Mouse (Mus musculus): Measurements from ENCODE around the gene Zfp704. TPM values are rescaled to one million over a fixed set of nuclear protein-coding genes. Genes with fewer than 3 reads are reported as not detected.

Gene Zfp704
- total and polyA plus RNA-seq, 3 experiments = under 0.01 TPM; not detected in 2

- H3K36me3 ChIP-seq (ENCODE audit: control insufficient read depth in 1 of 2, insufficient read depth in 2 of 2, low read length in 2 of 2) = no peaks in the 10 kb centered on the region
- no peak for TF ChIP-seq RAD21 (IDR thresholded peaks at IDR 0.05; ENCODE audit: low read depth, low read length)
- no peak for TF ChIP-seq E2F4 (IDR thresholded peaks at IDR 0.05; ENCODE audit: borderline replicate concordance, low read depth, low read length)
- no peak for TF ChIP-seq BHLHE40 (IDR thresholded peaks at IDR 0.05; ENCODE audit: borderline replicate concordance, low read depth, low read length)
- TF ChIP-seq POLR2AphosphoS5 (IDR thresholded peaks at IDR 0.05; ENCODE audit: borderline replicate concordance, low read depth, low read length) = no peak
- TF ChIP-seq HCFC1 (IDR thresholded peaks at IDR 0.05; ENCODE audit: low read depth, low read length) = no peak
- no peak for TF ChIP-seq POLR2A (IDR thresholded peaks at IDR 0.05; ENCODE audit: control insufficient read depth in 1 of 2, insufficient read depth in 1 of 2, low read depth in 1 of 2, low read length in 2 of 2, poor library complexity in 1 of 2)
- no peak for TF ChIP-seq ZNF384 (IDR thresholded peaks at IDR 0.05; ENCODE audit: low read depth, low read length)
- TF ChIP-seq POLR2AphosphoS2 (IDR thresholded peaks at IDR 0.05; ENCODE audit: low read length) = no peak
- TF ChIP-seq ZMIZ1 (IDR thresholded peaks at IDR 0.05; ENCODE audit: low read depth, low read length) = no peak
- TF ChIP-seq MAX (IDR thresholded peaks at IDR 0.05; ENCODE audit: low read length) = no peak
- TF ChIP-seq ZC3H11A (IDR thresholded peaks at IDR 0.05; ENCODE audit: low read depth, low read length) = no peak
- TF ChIP-seq MAFK (IDR thresholded peaks at IDR 0.05; ENCODE audit: borderline replicate concordance, low read depth, low read length) = no peak
- no peak for TF ChIP-seq MYB (IDR thresholded peaks at IDR 0.05; ENCODE audit: low read depth, low read length)
- no peak for TF ChIP-seq NELFE (IDR thresholded peaks at IDR 0.05; ENCODE audit: low read depth, low read length)
- TF ChIP-seq MYC (IDR thresholded peaks at IDR 0.05; ENCODE audit: low read depth, low read length) = no peak
- no peak for TF ChIP-seq JUND (IDR thresholded peaks at IDR 0.05; ENCODE audit: low read depth, low read length)
- no peak for TF ChIP-seq CHD1 (IDR thresholded peaks at IDR 0.05; ENCODE audit: low read depth, low read length)
- TF ChIP-seq RCOR1 (IDR thresholded peaks at IDR 0.05; ENCODE audit: low read depth, low read length) = no peak
- no peak for TF ChIP-seq CTCF (IDR thresholded peaks at IDR 0.05 in 2 of 3, conservative IDR thresholded peaks at IDR 0.05 in 1 of 3; ENCODE audit: control insufficient read depth in 1 of 3, insufficient read depth in 1 of 3, low read depth in 2 of 3, low read length in 3 of 3, poor library complexity in 1 of 3, severe bottlenecking in 1 of 3)
- TF ChIP-seq SIN3A (IDR thresholded peaks at IDR 0.05; ENCODE audit: low read length) = no peak
- H3K79me2 ChIP-seq (ENCODE audit: control insufficient read depth, insufficient read depth, low read length, poor library complexity) = no peaks in the 10 kb centered on the region
- no peaks in the 10 kb centered on the region for H3K4me1 ChIP-seq (ENCODE audit: control insufficient read depth in 1 of 2, insufficient read depth in 2 of 2, low read length in 2 of 2)
- H3K27me3 ChIP-seq (ENCODE audit: control insufficient read depth in 1 of 2, insufficient read depth in 2 of 2, low read length in 2 of 2) = no peaks in the 10 kb centered on the region
- DNase-seq (ENCODE audit: low read depth, low spot score) = no peak
- no peaks in the 10 kb centered on the region for H3K9me3 ChIP-seq (replicated peaks; ENCODE audit: insufficient read depth, low read length)
- H3K4me3 ChIP-seq (ENCODE audit: control insufficient read depth in 1 of 2, insufficient read depth in 1 of 2, low read depth in 2 of 2, low read length in 2 of 2) = no peak overlapping the region
- no peak overlapping the region for H3K9ac ChIP-seq (ENCODE audit: control insufficient read depth, low read depth, low read length, poor library complexity, severe bottlenecking)
- H3K27ac ChIP-seq (ENCODE audit: control insufficient read depth, low read depth, low read length) = no peak overlapping the region
Observed at GRCm38 (mm10) chr3:9402836-9403235, 207.0 kb downstream of the Zfp704 start.

GRCm38 (mm10) chr3:9402345-9402744 lies 207.5 kb downstream of the Zfp704 start:
- Histone ChIP-seq H3K9me3 (replicated peaks; ENCODE audit: insufficient read depth, low read length) (no peaks in the 10 kb centered on the region), H3K79me2 (ENCODE audit: control insufficient read depth, insufficient read depth, low read length, poor library complexity) (no peaks in the 10 kb centered on the region), H3K4me3 (ENCODE audit: control insufficient read depth in 1 of 2, insufficient read depth in 1 of 2, low read depth in 2 of 2, low read length in 2 of 2) (no peak overlapping the region), H3K9ac (ENCODE audit: control insufficient read depth, low read depth, low read length, poor library complexity, severe bottlenecking) (no peak overlapping the region), H3K4me1 (ENCODE audit: control insufficient read depth in 1 of 2, insufficient read depth in 2 of 2, low read length in 2 of 2) (no peaks in the 10 kb centered on the region), H3K27me3 (ENCODE audit: control insufficient read depth in 1 of 2, insufficient read depth in 2 of 2, low read length in 2 of 2) (no peaks in the 10 kb centered on the region), H3K27ac (ENCODE audit: control insufficient read depth, low read depth, low read length) (no peak overlapping the region), H3K36me3 (ENCODE audit: control insufficient read depth in 1 of 2, insufficient read depth in 2 of 2, low read length in 2 of 2) (no peaks in the 10 kb centered on the region)
- DNase-seq (ENCODE audit: low read depth, low spot score) = no peak
- TF ChIP-seq MAFK (IDR thresholded peaks at IDR 0.05; ENCODE audit: borderline replicate concordance, low read depth, low read length) (no peak), GABPA (IDR thresholded peaks at IDR 0.05; ENCODE audit: low read depth, low read length) (no peak), CTCF (IDR thresholded peaks at IDR 0.05 in 2 of 3, conservative IDR thresholded peaks at IDR 0.05 in 1 of 3; ENCODE audit: control insufficient read depth in 1 of 3, insufficient read depth in 1 of 3, low read depth in 2 of 3, low read length in 3 of 3, poor library complexity in 1 of 3, severe bottlenecking in 1 of 3) (no peak), MEF2A (IDR thresholded peaks at IDR 0.05; ENCODE audit: extremely low read depth, insufficient replicate concordance, low read depth, low read length, poor library complexity, severe bottlenecking) (no peak), UBTF (IDR thresholded peaks at IDR 0.05; ENCODE audit: borderline replicate concordance, insufficient read depth, low read depth, low read length) (no peak), MAZ (IDR thresholded peaks at IDR 0.05; ENCODE audit: low read depth, low read length) (no peak), CHD1 (IDR thresholded peaks at IDR 0.05; ENCODE audit: low read depth, low read length) (no peak), POLR2AphosphoS2 (IDR thresholded peaks at IDR 0.05; ENCODE audit: low read length) (no peak), MYB (IDR thresholded peaks at IDR 0.05; ENCODE audit: low read depth, low read length) (no peak), USF1 (IDR thresholded peaks at IDR 0.05; ENCODE audit: low read depth, low read length) (no peak), NELFE (IDR thresholded peaks at IDR 0.05; ENCODE audit: low read depth, low read length) (no peak), TBP (IDR thresholded peaks at IDR 0.05; ENCODE audit: low read depth, low read length) (no peak), ETS1 (IDR thresholded peaks at IDR 0.05; ENCODE audit: low read depth, low read length) (no peak)

All from MEL (cell line).